Mouse (Mus musculus) G1E (cell line): ENCODE results near the gene Gc.

Experiments used
- CTCF ChIP-seq: IDR thresholded peaks from 2 replicates; pipeline ENCODE4 v1.5.1; 2012; ENCODE audit warnings: low read depth, low read length, inconsistent platforms, mixed read lengths
- GATA1 ChIP-seq: IDR thresholded peaks from 2 replicates; pipeline ENCODE4 v1.6.1; 2012; ENCODE audit warnings: borderline replicate concordance, low read length, inconsistent platforms, mixed read lengths

DNA sequence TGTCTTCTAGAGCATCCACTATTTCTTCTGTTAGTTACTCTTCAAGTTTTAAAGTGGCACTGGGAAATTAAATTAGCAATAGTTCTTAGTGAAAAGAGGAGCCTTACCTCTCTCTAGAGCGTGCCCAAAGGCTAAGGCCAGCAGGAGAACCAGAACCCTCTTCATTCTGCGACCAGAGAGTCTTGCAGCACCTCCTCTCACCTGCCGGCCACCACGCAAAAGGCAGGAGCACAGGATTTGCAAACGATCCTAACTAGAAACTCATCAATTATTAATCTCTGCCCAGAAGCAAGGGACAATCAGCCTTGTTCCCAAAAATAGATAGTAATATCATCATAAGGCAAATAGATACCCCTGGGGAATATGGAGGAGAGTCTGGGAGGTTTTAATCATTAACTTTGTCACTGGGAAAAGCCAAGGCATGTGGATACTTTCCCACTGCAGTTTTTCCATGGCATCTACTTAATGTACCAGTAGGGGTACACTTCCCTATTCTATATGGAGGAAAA lies at the start of gene Gc:
- no peak for TF ChIP-seq GATA1
- no peak for TF ChIP-seq CTCF
